Mouse (Mus musculus): Measurements from ENCODE around the gene Trmt1. TPM values are rescaled to one million over a fixed set of nuclear protein-coding genes. Genes with fewer than 3 reads are reported as not detected.
A peak's percentile ranks its signal among the peaks of the same experiment; 100 is the strongest.

The Trmt1 gene
- 10 to 100 TPM; 39.8 to 43.3 TPM for total RNA-seq (2021)
- long read RNA-seq, experiment 1, transcript Trmt1-203 (17 exons, 2,138 nt): major isoform, 9 of 30 reads
- long read RNA-seq, experiment 1, transcript Trmt1-201 (17 exons, 2,567 nt): minor isoform, 6 of 30 reads
- long read RNA-seq, experiment 1, partial matches to known transcripts: 2 of 30 reads
- long read RNA-seq, experiment 1, other reads (novel, unspliced or antisense): 8 of 30 reads
- long read RNA-seq, experiment 2, transcript Trmt1-203 (17 exons, 2,138 nt): major isoform, 17 of 48 reads
- long read RNA-seq, experiment 2, transcript Trmt1-201 (17 exons, 2,567 nt): minor isoform, 10 of 48 reads
- long read RNA-seq, experiment 2, partial matches to known transcripts: 4 of 48 reads
- long read RNA-seq, experiment 2, other reads (novel, unspliced or antisense): 12 of 48 reads

DNA sequence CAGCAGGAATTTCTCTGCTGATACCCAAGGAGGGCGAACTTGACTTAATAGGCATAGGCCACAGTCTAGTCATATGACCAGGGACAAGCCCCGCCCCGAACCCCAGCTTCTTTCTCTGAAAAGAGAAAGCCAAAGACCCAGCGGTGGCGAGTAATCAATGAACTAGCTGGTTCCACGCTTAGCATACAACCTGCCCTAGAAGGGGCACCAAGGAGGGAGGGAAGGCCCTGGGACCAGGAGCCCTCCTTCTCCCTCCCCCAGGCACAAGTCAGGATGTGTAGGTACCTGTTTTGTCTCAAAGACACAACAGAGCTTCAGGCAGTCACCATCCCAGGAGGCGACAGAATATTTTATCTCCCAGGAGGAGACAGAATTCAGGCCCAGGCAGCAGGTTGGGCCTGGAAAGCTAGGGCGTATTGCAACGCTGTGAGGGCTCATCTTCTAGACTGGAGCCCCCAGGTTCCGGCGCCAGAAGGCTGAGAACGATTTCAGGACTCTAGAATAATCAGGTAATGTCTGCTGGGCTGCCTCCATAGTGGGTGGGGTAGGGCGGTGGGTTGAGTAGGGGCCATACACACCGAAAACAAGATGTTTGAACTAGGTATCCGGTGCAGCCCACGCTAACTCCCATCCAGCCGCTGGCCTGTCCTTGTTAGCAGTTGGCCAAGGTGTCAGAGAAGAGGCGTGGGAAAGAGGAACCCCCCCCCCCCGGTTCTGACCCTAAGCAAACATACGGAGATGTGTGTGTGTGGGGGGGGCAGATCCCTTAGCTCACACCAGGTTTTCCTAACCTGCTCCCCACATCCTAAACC, at the start of gene Trmt1:
Gene Trmt1 (plus strand): TSS at position 117 of the 812 bp plus-strand sequence.
- intact Hi-C loops (cut with DNase I): no loop called here
- peak in 1 of 2 experiments; percentile 22 for DNase-seq

GRCm38 (mm10) chr8:84637946-84638554, 48.1 kb upstream of the Trmt1 start:
- no peak for DNase-seq
- intact Hi-C loops (cut with DNase I): loop anchor here (2.0 to 5.0 kb wide), 3 partner anchors 23 to 531 kb away; no protein-coding TSS in a partner anchor

DNA sequence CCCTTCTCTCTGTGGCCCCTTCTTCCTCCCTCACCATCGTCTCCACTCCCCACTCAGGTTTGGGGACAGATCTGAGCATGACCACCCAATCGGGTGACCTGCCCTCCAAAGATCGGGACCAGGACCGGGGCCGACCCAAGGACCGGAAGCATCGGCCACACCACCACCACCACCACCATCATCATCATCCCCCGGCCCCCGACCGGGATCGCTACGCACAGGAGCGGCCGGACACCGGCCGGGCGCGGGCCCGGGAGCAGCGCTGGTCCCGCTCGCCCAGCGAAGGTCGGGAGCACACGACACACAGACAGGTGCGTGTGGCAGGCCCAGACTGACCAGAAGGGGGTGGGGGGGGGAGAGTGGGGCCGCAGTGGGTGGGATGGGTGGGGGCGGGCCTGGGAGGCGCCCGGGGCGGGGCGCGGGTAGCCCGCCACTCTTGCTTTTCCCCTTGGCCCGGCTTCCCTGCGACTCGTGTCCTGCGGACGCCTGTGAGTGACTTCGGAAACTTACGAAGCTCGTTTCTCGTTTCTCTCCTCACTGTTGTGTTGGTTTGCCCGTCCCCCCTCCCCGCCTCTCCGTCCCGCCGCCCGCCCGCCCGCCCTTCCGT, 47.4 kb upstream of the Trmt1 start:
- intact Hi-C loops (cut with DNase I): loop anchor here (2.0 to 5.0 kb wide), 3 partner anchors 22 to 531 kb away; no protein-coding TSS in a partner anchor
- DNase-seq: peak in 1 of 2 experiments; percentile 40

- intact Hi-C loops (cut with DNase I): loop anchor here (2.0 to 5.0 kb wide), 3 partner anchors 21 to 532 kb away; no protein-coding TSS in a partner anchor
- peak; percentile 89 to 91 for DNase-seq
These were observed 46.7 kb upstream of the Trmt1 start for GRCm38 (mm10) chr8:84639162-84640009.

DNA sequence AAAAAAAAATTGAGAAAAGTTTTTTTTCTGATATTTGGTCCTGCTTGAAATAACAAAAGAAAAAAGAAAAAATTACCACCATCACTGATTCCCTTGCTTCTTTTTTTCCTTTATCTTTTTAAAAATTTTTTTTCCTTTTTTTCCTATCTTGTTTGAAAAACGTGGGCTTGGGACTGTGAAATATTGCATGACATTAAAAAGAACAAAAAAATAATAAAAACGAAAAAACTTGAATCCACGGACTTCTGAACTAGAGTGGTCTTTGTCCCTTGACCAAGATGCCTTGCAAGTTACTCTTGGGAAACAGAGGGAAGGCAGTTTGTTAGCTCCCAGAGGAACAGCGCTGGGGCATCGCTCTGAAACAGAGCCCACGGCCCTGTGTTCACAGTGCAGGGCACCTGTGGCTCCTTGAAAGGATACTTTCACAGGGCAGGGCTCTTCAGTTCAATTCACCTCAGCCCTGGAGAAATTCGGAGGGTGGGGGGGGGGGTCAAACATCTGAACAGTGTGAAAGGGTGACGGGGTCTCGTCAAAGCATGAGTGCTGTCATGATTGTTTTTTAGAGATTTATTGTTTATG, 46.0 kb upstream of the Trmt1 start:
- DNase-seq: no peak
- intact Hi-C loops (cut with DNase I): no loop called here

DNA sequence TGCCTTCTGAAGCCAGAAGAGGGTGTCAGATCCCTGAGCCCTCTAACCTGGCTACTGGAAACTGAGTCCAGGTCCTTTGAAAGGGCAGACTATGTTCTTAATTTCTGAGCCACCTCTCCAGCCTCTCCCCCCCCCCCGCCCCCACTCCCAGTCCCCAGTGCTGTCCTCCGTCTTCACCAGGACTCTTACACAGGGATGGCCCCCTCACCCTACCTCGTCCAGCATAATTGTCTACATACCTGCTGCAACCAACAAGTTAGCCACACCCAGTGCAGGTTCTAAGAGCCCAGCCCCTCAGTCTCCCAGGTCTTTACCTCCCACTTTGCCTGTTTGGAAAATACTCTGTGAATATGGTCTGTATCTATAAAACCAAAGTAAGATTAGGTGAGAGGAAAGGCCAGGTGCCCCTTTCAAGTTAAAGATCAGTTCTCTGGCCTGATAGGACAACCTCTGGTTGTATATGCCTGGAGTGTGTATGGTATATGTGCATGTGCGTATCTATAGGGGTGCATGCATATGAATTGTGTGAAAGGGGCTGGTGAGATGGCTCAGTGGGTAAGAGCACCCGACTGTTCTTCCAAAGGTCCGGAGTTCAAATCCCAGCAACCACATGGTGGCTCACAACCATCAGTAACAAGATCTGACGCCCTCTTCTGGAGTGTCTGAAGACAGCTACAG, 45.4 kb upstream of the Trmt1 start:
- intact Hi-C loops (cut with DNase I): no loop called here
- no peak for DNase-seq

DNA sequence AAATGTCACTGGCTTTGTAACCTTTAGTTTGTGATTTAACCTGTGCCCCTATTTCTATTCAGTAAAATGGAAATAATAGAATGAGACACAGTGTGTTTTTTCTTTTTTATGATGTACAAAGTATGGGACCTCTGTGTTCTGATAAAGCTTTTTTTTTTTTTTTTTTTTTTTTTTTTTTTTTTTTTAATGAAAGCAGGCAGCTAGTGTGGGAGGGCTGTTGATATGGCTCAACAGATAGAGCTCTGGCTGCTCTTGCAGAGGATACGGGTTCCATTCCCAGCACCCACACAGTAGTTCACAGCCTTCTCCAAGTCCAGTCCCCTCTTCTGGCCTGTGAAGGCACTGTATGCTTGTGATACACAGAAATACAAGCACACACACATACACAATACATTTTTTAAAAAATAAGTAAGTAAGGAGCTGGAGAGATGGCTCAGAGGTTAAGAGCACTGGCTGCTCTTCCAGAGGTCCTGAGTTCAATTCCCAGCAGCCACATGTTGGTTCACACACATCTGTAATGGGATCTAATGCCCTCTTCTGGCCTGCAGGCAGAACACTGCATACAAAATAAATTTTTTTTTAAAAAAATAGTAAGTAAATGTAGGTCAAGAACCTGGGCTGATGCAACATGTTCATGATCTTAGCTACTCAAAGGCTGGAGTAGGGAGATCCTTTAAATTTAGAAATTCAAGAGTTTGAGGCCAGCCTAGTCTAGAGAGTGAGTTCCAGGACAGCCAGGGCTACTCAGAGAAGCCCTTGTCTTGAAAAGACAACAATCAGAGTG, 44.3 kb upstream of the Trmt1 start:
- intact Hi-C loops (cut with DNase I): no loop called here
- DNase-seq: no peak

- intact Hi-C loops (cut with DNase I): no loop called here
- DNase-seq: no peak
These were observed 43.1 kb upstream of the Trmt1 start for GRCm38 (mm10) chr8:84643019-84643418.

- intact Hi-C loops (cut with DNase I): no loop called here
- no peak for DNase-seq
These were observed 39.3 kb upstream of the Trmt1 start for GRCm38 (mm10) chr8:84646800-84647199.

DNA sequence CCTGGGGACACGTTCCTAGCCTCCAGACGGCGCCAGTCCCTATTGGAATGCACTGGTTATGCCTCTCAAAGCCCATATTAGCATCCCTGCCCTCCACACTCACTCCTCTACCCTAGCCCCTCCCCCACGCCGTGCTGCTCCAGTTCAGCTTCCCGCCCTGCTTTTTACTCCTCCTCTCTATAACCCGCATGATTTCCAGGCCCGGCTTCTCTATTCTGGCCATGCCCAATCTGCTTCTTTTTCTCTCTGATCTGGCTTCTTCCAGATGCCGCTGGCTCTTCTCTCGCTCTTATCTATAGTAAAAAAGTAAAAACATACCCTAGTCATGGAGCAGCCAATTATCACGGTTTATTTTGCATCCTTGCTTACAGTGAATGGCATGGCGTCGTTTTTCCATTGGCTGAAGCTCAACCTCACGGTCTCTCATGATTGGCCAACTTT, 38.6 kb upstream of the Trmt1 start:
- no peak for DNase-seq
- intact Hi-C loops (cut with DNase I): no loop called here

- no peak for DNase-seq
- intact Hi-C loops (cut with DNase I): no loop called here
These were observed 35.9 kb upstream of the Trmt1 start for GRCm38 (mm10) chr8:84650213-84650612.

DNA sequence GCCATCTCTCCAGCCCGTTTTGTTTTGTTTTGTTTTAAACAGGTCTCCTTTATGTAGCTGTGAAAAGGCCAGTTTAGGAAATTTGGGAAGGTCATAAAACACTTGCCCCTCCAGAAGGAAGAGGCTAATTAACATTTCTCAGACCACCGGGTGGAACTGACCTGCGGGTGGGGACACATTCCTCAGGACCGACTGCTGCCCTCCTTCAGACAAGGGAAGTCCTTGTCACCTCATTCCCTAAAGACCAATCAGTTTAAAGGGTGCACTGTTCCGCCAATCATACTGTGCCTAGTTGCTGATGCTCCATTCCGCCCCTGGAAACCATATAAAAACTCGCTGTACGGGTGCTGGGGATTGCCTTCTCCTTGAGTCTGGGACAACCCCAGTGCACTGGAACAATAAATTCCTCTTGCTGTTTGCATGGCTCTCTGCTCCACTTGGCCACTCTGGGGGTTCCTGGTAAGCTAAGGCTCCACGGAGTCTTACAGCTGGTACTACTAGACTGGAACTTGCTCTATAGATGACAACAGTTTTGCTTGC, 32.9 kb upstream of the Trmt1 start:
- DNase-seq: no peak
- intact Hi-C loops (cut with DNase I): no loop called here

GRCm38 (mm10) chr8:84654597-84654996, 31.5 kb upstream of the Trmt1 start:
- intact Hi-C loops (cut with DNase I): no loop called here
- no peak for DNase-seq

GRCm38 (mm10) chr8:84655336-84656190, 30.5 kb upstream of the Trmt1 start:
- DNase-seq: no peak
- intact Hi-C loops (cut with DNase I): no loop called here

DNA sequence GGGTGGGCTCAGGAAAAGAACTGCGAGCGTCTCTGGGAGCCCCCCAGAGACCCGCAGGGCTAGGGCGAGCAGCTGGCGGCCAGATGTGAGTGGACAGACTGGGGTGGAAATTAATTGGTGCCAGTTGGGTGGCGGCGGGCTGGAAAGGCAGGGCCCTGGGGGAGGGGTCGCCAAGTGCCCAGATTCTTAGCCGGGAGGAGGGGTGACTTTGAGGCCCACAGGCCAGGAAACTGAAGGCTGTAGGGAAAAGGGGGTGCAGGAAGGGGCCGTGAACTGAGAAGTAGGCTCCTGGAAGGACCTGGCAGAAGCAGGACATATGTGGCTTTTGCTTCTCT, 29.9 kb upstream of the Trmt1 start:
- no peak for DNase-seq
- intact Hi-C loops (cut with DNase I): no loop called here

GRCm38 (mm10) chr8:84656641-84657126, 29.4 kb upstream of the Trmt1 start:
- peak; percentile 55 to 56 for DNase-seq
- intact Hi-C loops (cut with DNase I): no loop called here

- DNase-seq: no peak
- intact Hi-C loops (cut with DNase I): no loop called here
These were observed 28.9 kb upstream of the Trmt1 start for GRCm38 (mm10) chr8:84657203-84657602.

Measured in gastrocnemius, postnatal 36 days (tissue).